Mouse (Mus musculus): Measurements from ENCODE around the gene Ecm2.

DNA sequence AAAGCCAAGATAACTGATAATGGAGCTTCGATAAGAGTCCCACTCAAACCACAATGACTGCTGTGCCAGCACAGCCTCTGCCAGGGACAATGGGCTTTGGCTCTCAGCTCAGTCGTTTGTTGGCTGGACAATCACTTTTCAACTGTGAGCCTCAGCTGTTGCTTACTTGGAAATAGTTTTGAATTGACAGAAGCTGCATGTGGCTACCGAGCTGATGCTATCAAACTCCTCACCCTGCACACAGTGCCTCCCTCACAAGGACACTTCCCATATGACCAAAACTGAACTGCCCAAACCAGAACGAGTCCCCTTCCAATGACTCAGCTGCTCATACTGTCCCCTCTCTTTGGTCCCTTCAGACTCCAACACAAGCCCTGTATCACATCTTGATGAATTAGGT lies 33.8 kb upstream of the Ecm2 start:
- TF ChIP-seq EP300 (IDR thresholded peaks at IDR 0.05; ENCODE audit: low read depth) (no peak), CTCF (IDR thresholded peaks at IDR 0.05; ENCODE audit: low read depth) (no peak)

Data from liver, postnatal 0 days (tissue).